Mouse (Mus musculus) olfactory bulb, adult 2 months (tissue): Measurements from ENCODE around the gene Clip1. TPM values are rescaled to one million over a fixed set of nuclear protein-coding genes. Genes with fewer than 3 reads are reported as not detected.
A peak's percentile ranks its signal among the peaks of the same experiment; 100 is the strongest.

Experiments used
- H3K27ac ChIP-seq: fragments of 200-500 bp; 2 replicates; pipeline ENCODE4 v1.5.1; 2012; ENCODE audit warnings: low read depth, low read length; ENCODE audit not compliant: insufficient read depth
- H3K4me1 ChIP-seq: fragments of 200-500 bp; 2 replicates; pipeline ENCODE4 v1.6.1; 2012; ENCODE audit warnings: low read length; ENCODE audit not compliant: control insufficient read depth, insufficient read depth
- H3K4me3 ChIP-seq: fragments of 200-500 bp; 2 replicates; pipeline ENCODE4 v1.5.1; 2012; ENCODE audit warnings: mild to moderate bottlenecking, low read depth, low read length, moderate library complexity; ENCODE audit not compliant: insufficient read depth
- CTCF ChIP-seq: fragments of 200-500 bp; IDR thresholded peaks from 2 replicates; pipeline ENCODE4 v1.5.1; 2012; ENCODE audit warnings: low read depth, mild to moderate bottlenecking, low read length, moderate library complexity; ENCODE audit not compliant: insufficient read depth
- POLR2A ChIP-seq: fragments of 200-500 bp; IDR thresholded peaks from 2 replicates; pipeline ENCODE4 v1.6.1; 2012; ENCODE audit warnings: mild to moderate bottlenecking, low read depth, low read length, moderate library complexity; ENCODE audit not compliant: insufficient read depth
- WGBS: fragments of 180-500 bp; shearing (Covaris S2); methylation state at CpG from one replicate; pipeline ENCODE4 v1.1.7; 2018; 5-methylcytosine and 5-hydroxymethylcytosine counted together
- polyA plus RNA-seq: library from polyadenylated mRNA; stranded (reverse); fragments of >200 nt; gene quantifications from 2 replicates; pipeline ENCODE4 v1.2.4, GENCODE M21; 2012; ENCODE audit warnings: low replicate concordance; ENCODE audit not compliant: missing spikeins, insufficient read depth, insufficient read length

Gene Clip1
- polyA plus RNA-seq, 1 experiment = not detected

DNA sequence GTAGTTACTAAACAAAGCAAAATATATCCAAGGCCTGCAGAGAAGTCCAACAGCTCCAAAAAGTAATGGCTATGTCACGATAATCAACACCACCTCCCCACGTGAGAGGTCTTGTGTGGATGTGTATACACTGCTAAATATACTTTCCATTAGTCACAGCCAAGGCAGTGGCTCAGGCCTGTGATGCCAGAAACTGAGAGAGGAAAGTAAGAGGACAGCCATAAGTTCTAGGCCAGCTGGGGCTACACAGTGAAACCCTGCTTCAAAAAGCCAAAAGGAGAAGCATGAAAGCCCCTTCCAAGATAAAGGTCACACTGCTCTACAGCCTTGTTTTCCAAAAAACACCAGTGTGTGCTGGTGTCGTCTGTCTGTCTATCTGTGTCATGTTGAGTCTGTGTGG is 22.8 kb downstream of the Clip1 start:
- Histone ChIP-seq H3K4me3 (no peak overlapping the region), H3K27ac (peak overlapping the region; percentile 96), H3K4me1 (peaks cover 23% of the 10 kb centered on the region)
- TF ChIP-seq CTCF (no peak), POLR2A (no peak)
- WGBS = 30% methylated on average over 3 of the region's 3 CpGs

DNA sequence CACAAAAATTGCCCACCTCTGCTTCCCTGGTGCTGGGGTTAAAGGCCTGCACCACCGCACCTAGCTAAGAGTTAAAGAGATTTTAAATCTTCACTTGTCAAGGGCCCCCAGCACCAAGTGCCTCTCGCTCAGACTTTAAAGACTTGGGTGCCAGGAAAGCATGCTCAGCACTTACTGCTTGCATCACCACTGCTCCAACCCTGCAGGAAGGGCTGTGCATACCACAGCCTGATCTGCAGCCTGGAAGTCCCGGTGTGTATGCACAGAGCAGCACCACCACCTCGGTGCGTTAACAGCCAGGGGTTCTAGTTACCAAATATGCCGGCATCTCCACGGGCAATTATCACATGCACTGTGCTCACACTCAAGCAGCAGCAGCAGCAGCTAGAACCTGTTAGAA is 26.8 kb downstream of the Clip1 start:
- no peak overlapping the region for H3K4me3 ChIP-seq
- WGBS = 56% methylated on average over 7 of the region's 7 CpGs

DNA sequence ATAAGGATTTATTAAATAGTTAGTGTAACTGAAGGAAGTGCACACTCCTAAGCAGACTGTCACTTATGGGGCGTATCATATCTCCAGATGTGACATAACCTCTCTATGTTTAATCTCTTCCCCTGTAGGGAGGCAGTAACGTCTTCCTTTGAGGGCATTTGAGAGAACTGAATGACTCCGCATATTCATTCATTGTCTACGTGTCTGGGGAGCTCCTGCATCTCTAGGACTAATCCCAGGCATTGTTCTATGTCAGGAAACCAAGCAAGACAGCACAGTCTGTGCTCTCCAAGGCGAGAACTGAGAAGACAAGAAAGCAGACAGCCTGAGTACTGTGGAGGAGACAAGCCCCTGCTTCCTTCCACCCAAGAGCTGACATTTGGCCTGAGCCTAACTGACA is 29.5 kb downstream of the Clip1 start:
- 51% methylated on average over 5 of the region's 5 CpGs for WGBS

More for the DNA sequence above, 26.8 kb downstream of the Clip1 start:
- no peak overlapping the region for H3K27ac ChIP-seq
- H3K4me1 ChIP-seq = peaks cover 25% of the 10 kb centered on the region
- no peak for TF ChIP-seq POLR2A
- no peak for TF ChIP-seq CTCF

DNA sequence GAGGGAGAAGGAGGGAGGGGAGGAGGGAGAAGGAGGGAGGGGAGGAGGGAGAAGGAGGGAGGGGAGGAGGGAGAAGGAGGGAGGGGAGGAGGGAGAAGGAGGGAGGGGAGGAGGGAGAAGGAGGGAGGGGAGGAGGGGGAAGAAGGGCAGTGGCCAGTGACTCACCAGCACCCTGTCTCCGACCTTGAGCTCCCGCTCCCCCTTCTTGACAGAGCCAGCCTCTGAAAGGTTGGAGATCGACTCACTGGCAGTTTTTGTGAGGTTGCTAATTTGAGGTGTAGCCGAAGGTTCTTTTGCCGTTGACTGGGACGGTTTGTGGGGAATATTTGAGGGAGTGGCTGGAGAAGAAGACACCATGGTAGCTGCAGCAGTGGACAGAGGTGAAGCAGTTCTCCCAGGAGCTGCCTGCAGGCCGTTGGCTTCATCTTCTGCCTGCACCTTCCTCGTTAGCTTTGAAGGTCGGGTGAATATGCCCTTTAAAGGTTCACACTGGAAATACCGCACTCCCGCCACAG is 31.1 kb downstream of the Clip1 start:
- Histone ChIP-seq H3K4me1 (peaks cover 13% of the 10 kb centered on the region), H3K27ac (no peak overlapping the region), H3K4me3 (no peak overlapping the region)
- 72% methylated on average over 11 of the region's 11 CpGs for WGBS
- TF ChIP-seq POLR2A (no peak), CTCF (no peak)

More for the DNA sequence above, 29.5 kb downstream of the Clip1 start:
- no peak overlapping the region for H3K4me3 ChIP-seq
- TF ChIP-seq POLR2A = no peak
- no peak for TF ChIP-seq CTCF
- no peak overlapping the region for H3K27ac ChIP-seq
- peaks cover 18% of the 10 kb centered on the region for H3K4me1 ChIP-seq

DNA sequence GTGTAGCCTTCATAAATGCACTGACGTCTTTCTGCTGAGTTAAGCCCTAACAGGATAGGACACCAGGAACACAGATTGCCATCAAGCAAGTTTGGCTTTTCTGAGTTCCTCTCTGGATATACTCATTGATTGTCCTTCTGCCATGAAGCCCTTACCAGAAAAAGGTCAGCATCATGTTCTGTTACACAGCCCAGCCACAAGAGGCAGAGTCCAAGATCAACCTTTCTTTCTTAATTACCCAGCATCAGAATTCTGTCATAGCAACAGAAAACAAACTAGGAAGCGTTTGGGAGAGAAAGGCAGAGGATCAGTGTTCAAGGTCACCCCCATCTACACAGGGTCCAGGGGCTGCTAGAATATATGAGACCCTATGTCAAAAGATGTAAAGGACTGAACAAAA is 33.6 kb downstream of the Clip1 start:
- 54% methylated on average over 2 of the region's 2 CpGs for WGBS
- no peak for TF ChIP-seq CTCF
- no peak for TF ChIP-seq POLR2A
- no peak overlapping the region for H3K4me3 ChIP-seq

DNA sequence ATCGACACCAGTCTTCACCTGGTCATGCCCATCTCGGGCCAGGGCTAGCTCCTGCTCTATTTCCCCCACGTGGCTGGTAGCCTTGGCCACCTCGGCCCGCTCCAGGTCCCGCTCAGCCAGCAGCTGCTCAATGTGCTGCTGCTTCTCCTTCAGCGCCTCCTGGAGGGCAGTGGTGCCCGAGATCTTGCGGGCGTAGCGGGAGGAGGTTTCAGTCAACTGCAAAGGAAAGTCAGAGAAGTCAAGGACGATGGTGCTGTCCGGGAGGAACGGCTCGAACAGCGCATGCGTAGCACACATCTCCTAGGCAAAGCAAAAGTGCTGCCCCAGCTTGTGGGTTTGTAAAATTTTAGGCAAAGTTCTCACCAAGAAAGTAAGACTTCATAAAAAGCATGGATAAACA is 42.0 kb downstream of the Clip1 start:
- WGBS = 91% methylated on average over 17 of the region's 17 CpGs
- no peaks in the 10 kb centered on the region for H3K4me1 ChIP-seq
- H3K4me3 ChIP-seq = no peak overlapping the region
- no peak overlapping the region for H3K27ac ChIP-seq
- TF ChIP-seq CTCF = no peak
- TF ChIP-seq POLR2A = no peak

More for the DNA sequence above, 33.6 kb downstream of the Clip1 start:
- H3K4me1 ChIP-seq = peaks cover 7% of the 10 kb centered on the region; the same call in 1 of the 2 replicates
- no peak overlapping the region for H3K27ac ChIP-seq

DNA sequence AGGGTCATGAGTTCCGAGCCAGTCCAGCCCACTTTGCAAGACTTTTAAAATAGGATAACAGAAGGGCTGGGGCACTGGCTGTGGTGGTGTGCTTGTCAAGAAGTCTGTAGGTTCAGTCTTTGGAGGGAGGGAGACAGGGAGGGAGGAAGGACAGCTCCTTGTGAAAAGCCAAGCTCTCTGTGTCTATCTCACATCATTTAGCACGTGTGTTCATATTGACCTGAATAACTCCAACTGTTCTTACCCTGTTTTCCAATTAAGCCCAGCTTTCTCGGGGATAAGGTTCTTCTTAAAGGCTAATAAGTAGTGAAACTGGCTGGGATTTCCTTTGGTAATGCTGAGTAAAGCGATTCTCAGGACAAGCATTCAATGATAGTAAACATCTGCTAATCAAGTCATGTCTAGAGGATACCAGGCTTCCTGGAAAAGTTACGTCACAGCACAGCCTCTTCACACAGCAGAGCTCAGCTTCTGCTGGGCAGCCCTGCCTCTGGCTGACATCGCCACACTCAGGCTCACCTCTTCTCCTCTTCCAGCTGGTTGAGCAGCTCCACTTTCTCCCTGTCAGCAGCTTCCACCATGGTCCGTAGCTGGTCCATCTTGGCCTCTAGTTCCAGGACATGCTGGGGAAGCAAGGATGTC is 43.0 kb downstream of the Clip1 start:
- Histone ChIP-seq H3K4me3 (no peak overlapping the region), H3K4me1 (no peaks in the 10 kb centered on the region), H3K27ac (no peak overlapping the region)
- WGBS = 79% methylated on average over 7 of the region's 7 CpGs
- no peak for TF ChIP-seq CTCF
- TF ChIP-seq POLR2A = no peak

DNA sequence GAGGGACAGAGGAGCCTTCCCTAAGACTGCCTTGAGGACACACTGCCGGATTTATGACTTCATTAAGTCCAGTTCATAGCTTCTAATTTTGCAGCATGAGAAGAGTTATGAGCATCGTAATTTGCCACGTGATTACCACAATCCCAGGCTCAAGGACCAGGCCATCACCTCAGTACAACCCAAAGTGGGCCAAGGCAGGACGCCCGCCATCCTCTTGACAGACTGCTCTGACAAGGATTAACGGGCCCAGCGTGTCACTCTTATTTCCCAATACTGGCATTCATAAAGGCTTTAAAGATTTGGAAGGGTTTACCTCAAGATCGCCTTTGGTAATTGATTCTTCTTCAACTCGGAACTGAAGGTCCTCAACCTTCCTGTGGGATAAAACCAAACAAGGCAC is 44.2 kb downstream of the Clip1 start:
- WGBS = 85% methylated on average over 9 of the region's 9 CpGs
- TF ChIP-seq CTCF (no peak), POLR2A (no peak)
- no peak overlapping the region for H3K4me3 ChIP-seq
- no peaks in the 10 kb centered on the region for H3K4me1 ChIP-seq
- no peak overlapping the region for H3K27ac ChIP-seq

DNA sequence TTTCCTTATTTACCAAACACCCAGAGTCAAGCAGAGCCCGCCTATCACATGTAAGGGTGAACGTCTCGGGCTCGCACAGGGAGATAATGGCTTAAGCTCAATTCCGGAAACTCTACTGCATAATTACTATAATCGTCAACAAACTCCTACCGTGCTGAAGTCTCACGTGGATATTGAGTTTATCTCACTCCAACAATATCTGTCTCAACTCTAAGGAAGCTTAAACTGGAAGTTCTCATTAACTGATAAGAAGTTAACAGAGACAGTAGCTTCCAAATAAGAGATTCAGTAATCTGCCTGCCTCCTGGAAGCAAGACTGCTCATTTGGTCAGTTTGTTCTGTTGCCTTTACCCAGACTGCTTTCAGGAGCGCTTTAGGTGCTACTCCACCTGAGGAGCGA is 53.2 kb downstream of the Clip1 start:
- WGBS = 50% methylated on average over 10 of the region's 10 CpGs

More for the DNA sequence above, 53.2 kb downstream of the Clip1 start:
- Histone ChIP-seq H3K4me1 (no peaks in the 10 kb centered on the region), H3K27ac (no peak overlapping the region), H3K4me3 (no peak overlapping the region)
- TF ChIP-seq POLR2A (no peak), CTCF (no peak)
